Mouse (Mus musculus) myocyte (in vitro differentiated cells): ENCODE measurements at regions not wholly inside any gene's neighbourhood (a gene's known extent, or its start where the extent isn't known, plus 50 kb on each side); places are given as distances from the start of the nearest gene placed in this dataset.

Experiments
- MAX ChIP-seq: IDR thresholded peaks from one replicate; pipeline ENCODE4 v1.6.1; 2011; ENCODE audit warnings: low read depth, mild to moderate bottlenecking, control low read depth
- POLR2A ChIP-seq: IDR thresholded peaks from one replicate; pipeline ENCODE4 v1.6.1; 2011; ENCODE audit warnings: low read depth, mild to moderate bottlenecking, control low read depth, moderate library complexity; ENCODE audit not compliant: insufficient read length
- TCF12 ChIP-seq: IDR thresholded peaks from one replicate; pipeline ENCODE4 v1.6.1; 2011; ENCODE audit warnings: mild to moderate bottlenecking, control low read depth; ENCODE audit not compliant: poor library complexity, insufficient read depth, severe bottlenecking
- USF1 ChIP-seq: IDR thresholded peaks from one replicate; pipeline ENCODE4 v1.6.1; 2011; ENCODE audit warnings: low read depth, mild to moderate bottlenecking, control low read depth, moderate library complexity

GRCm38 (mm10) chr13:44345094-44345493, 384.2 kb upstream of the Jarid2 start:
- TF ChIP-seq POLR2A (no peak), MAX (no peak), USF1 (no peak), TCF12 (no peak)
